Mouse (Mus musculus) megakaryocyte, embryonic 14.5 days (primary cell): ENCODE data around the gene Rbms2.

Experiments
- FLI1 ChIP-seq: IDR thresholded peaks from 2 replicates; pipeline ENCODE4 v1.6.1; 2012; ENCODE audit warnings: low read length, inconsistent platforms, mixed read lengths
- GATA1 ChIP-seq: IDR thresholded peaks from 3 replicates; pipeline ENCODE4 v1.6.1; 2012; ENCODE audit warnings: mixed read lengths, low read length, inconsistent platforms, borderline replicate concordance

GRCm38 (mm10) chr10:128225064-128225463 lies 45.0 kb upstream of the Rbms2 start:
- TF ChIP-seq GATA1 (no peak), FLI1 (no peak)
